Mouse (Mus musculus) myocyte (in vitro differentiated cells): ENCODE data around the gene Xbp1. TPM values are rescaled to one million over a fixed set of nuclear protein-coding genes. Genes with fewer than 3 reads are reported as not detected.

Experiments used
- H3K27me3 ChIP-seq: one replicate; pipeline ENCODE4 v1.6.1; 2011; ENCODE audit not compliant: control insufficient read depth, insufficient read depth, insufficient read length
- H3K36me3 ChIP-seq: one replicate; pipeline ENCODE4 v1.6.1; 2011; ENCODE audit not compliant: control insufficient read depth, insufficient read depth
- H3K4me2 ChIP-seq: one replicate; pipeline ENCODE4 v1.6.1; 2011; ENCODE audit warnings: low read depth, control low read depth
- H3K4me3 ChIP-seq: one replicate; pipeline ENCODE4 v1.5.1; 2011; ENCODE audit warnings: mild to moderate bottlenecking, control low read depth, moderate library complexity
- H3K79me2 ChIP-seq: one replicate; pipeline ENCODE4 v1.6.1; 2011; ENCODE audit not compliant: control insufficient read depth, insufficient read depth
- H3ac ChIP-seq: one replicate; pipeline ENCODE4 v1.6.1; 2011; ENCODE audit not compliant: control insufficient read depth, insufficient read length
- CEBPB ChIP-seq: IDR thresholded peaks from 2 replicates; pipeline ENCODE4 v1.6.1; 2011; ENCODE audit warnings: mild to moderate bottlenecking, moderate library complexity; ENCODE audit not compliant: poor library complexity, insufficient read depth, severe bottlenecking
- E2F4 ChIP-seq: IDR thresholded peaks from one replicate; pipeline ENCODE4 v1.6.1; 2011; ENCODE audit warnings: mild to moderate bottlenecking, control low read depth, moderate library complexity; ENCODE audit not compliant: insufficient read depth
- MAX ChIP-seq: IDR thresholded peaks from one replicate; pipeline ENCODE4 v1.6.1; 2011; ENCODE audit warnings: low read depth, mild to moderate bottlenecking, control low read depth
- MYOD1 ChIP-seq, 3 experiments: IDR thresholded peaks; one replicate each; pipeline ENCODE4 v1.6.1; 2011; ENCODE audit warnings: control low read depth in 2 of 3, low read depth in 2 of 3, mild to moderate bottlenecking in 2 of 3, moderate library complexity in 1 of 3; ENCODE audit not compliant: insufficient read length in 2 of 3, control insufficient read depth in 1 of 3
- MYOG ChIP-seq, 3 experiments: IDR thresholded peaks; one replicate each; pipeline ENCODE4 v1.6.1; 2011; ENCODE audit warnings: control low read depth in 2 of 3, low read depth in 2 of 3, mild to moderate bottlenecking in 2 of 3; ENCODE audit not compliant: insufficient read length in 2 of 3, control insufficient read depth in 1 of 3, insufficient read depth in 1 of 3
- POLR2A ChIP-seq: IDR thresholded peaks from one replicate; pipeline ENCODE4 v1.6.1; 2011; ENCODE audit warnings: low read depth, mild to moderate bottlenecking, control low read depth, moderate library complexity; ENCODE audit not compliant: insufficient read length
- POLR2AphosphoS2 ChIP-seq: IDR thresholded peaks from one replicate; pipeline ENCODE4 v1.6.1; 2011; ENCODE audit warnings: low read depth, control low read depth; ENCODE audit not compliant: insufficient read length
- REST ChIP-seq: IDR thresholded peaks from one replicate; pipeline ENCODE4 v1.6.1; 2011; ENCODE audit warnings: mild to moderate bottlenecking, control low read depth, moderate library complexity; ENCODE audit not compliant: insufficient read depth, insufficient read length
- SRF ChIP-seq: IDR thresholded peaks from one replicate; pipeline ENCODE4 v1.6.1; 2011; ENCODE audit warnings: low read depth; ENCODE audit not compliant: control insufficient read depth, insufficient read length
- TCF12 ChIP-seq: IDR thresholded peaks from one replicate; pipeline ENCODE4 v1.6.1; 2011; ENCODE audit warnings: mild to moderate bottlenecking, control low read depth; ENCODE audit not compliant: poor library complexity, insufficient read depth, severe bottlenecking
- TCF3 ChIP-seq: IDR thresholded peaks from one replicate; pipeline ENCODE4 v1.6.1; 2011; ENCODE audit warnings: low read depth, control low read depth; ENCODE audit not compliant: insufficient read length
- USF1 ChIP-seq: IDR thresholded peaks from one replicate; pipeline ENCODE4 v1.6.1; 2011; ENCODE audit warnings: low read depth, mild to moderate bottlenecking, control low read depth, moderate library complexity
- polyA plus RNA-seq: library from polyadenylated mRNA; unstranded; fragments of >200 nt; fragmentation: generic; extraction: Trizol; gene quantifications from one replicate; pipeline ENCODE4 v1.2.1, GENCODE M21; 2012; ENCODE audit warnings: missing spikeins

The Xbp1 gene
- polyA plus RNA-seq, 1 experiment = 102 TPM

DNA sequence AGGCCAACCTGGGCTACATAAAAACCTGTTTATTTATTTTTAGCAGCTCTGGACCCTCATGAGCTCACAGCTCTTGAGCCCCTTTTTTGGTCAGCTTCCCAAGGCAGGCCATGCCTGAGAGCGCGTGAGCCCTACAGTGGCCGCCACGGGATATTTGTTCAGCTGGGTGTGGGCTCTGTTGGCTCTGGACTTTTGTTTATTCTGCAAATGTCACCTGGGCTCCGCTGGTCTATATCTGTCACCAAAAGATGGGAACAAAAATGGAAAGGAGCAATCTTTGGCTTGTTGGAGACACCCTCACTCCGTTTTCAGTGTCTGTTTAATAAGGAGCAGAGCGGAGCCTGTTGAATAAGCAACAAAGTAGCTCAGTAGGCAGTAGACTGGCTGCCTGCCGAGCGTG lies 22.0 kb upstream of the Xbp1 start:
- no peaks in the 10 kb centered on the region for H3K36me3 ChIP-seq
- no peak overlapping the region for H3K4me2 ChIP-seq
- H3ac ChIP-seq = no peak overlapping the region
- H3K79me2 ChIP-seq = no peaks in the 10 kb centered on the region
- TF ChIP-seq TCF12 (no peak), CEBPB (no peak), POLR2AphosphoS2 (no peak), USF1 (no peak), TCF3 (no peak), E2F4 (no peak), SRF (no peak), MYOD1 (IDR thresholded peaks at IDR 0.05; ENCODE audit: control insufficient read depth in 1 of 3, insufficient read length in 2 of 3, low read depth in 2 of 3) (no peak)
- H3K4me3 ChIP-seq = no peak overlapping the region
- H3K27me3 ChIP-seq = no peaks in the 10 kb centered on the region

DNA sequence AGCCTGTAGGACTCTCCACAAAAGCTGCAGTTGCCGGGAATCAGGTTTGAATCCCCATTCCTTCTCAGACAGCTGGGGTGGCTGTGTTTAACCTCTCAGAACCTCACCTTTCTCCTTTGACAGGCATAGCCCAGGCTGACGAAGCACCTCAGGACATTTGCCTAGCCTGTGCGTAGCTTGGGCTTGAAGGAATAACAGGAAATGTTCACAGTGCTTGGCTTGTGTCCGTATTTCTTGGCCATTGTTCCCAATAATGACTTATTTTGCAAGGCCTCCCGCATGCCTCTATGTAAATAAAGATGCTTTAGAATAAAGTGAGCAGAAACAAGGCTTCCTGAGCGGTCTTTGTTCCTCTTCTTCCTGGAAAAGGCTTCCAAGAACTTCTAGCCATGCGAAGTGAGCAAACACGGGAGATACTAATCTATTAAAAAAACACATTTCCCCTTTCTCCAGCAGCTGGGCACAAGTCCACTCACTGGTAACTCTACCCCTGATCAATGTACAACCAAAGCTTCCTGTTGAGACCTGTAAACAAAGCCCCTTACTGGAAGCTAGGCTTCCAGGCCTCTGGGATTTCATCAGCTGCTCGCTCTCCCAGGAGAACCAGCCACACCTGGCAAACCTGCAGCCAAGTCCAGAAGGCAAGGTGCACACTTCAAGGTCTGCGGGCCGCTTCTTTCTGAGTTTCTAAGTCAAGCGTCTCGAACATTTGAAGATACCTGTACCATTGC lies 21.4 kb upstream of the Xbp1 start:
- H3ac ChIP-seq = no peak overlapping the region
- no peak for TF ChIP-seq CEBPB
- no peak for TF ChIP-seq POLR2A
- TF ChIP-seq REST = no peak
- TF ChIP-seq POLR2AphosphoS2 = no peak
- H3K4me2 ChIP-seq = no peak overlapping the region
- H3K79me2 ChIP-seq = no peaks in the 10 kb centered on the region
- H3K36me3 ChIP-seq = no peaks in the 10 kb centered on the region
- H3K4me3 ChIP-seq = no peak overlapping the region
- no peaks in the 10 kb centered on the region for H3K27me3 ChIP-seq

DNA sequence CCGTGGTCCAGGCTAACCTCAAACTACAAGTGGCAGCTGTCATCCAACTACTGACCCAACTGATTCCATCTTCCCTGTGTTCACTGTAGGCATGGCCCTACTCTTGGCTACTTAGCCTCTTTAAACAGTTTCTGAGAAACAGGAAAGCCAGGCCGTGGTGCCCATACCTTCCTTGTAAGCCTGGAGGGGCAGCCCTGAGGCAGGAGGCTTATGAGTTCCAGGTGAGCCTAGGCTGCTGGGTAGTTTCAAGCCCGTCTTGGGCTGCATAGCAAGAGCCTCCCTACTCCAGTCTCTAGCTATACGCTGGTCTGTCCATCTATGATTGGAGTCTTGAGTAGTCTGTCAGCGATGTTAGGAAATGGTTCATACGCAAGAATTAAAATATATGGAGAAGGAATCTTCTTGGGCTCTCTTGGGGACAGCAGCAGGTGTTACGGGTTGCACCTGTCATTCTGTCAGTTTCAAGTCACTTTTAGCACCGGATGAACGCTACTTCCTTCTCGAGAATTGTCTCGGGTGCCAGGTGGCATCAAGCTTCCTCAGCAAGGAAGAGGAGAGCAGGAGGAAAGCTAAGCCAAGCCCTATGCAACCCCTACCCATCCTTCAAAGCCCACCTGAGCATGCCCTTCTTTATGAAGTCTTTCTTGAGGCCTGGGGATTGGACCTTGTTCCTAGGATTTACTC lies 20.4 kb upstream of the Xbp1 start:
- Histone ChIP-seq H3K4me2 (no peak overlapping the region), H3K79me2 (no peaks in the 10 kb centered on the region), H3ac (no peak overlapping the region), H3K36me3 (no peaks in the 10 kb centered on the region), H3K27me3 (no peaks in the 10 kb centered on the region), H3K4me3 (no peak overlapping the region)
- no peak for TF ChIP-seq CEBPB

GRCm38 (mm10) chr11:5500903-5501741 lies 19.3 kb upstream of the Xbp1 start:
- H3K4me3 ChIP-seq = no peak overlapping the region

DNA sequence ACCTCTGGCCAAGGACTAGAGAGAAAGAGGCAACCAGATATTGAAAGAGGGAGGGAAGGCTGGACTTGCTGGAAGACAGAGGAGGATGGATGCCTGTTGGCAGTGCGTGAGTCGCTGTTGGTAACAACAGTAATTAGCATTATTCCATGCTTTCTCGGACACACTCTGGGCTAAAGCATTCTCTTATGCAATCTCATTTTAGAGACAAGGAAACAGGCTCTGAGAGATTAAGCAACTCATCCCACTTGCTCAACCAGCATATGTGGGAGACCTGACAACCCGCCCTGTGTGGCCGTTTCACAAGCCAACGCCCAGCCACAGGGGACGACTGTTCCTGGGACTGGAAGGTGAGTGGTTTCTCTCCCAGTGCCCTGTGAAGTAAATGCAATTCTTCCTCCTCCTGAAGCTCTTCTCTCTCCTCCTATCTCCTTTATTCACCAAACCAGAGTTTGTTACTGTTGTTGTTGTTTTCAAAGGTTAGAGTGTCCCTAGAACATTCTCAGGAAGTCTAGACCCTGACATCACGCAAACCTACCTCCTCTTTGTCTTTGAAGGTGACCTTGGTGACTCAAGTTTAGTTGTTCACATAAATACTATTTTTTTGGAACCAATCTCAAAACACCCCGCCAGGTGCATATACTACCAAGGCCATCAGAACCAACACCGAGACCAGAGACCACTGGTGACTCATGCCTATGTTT lies 18.0 kb upstream of the Xbp1 start:
- TF ChIP-seq MYOD1 (IDR thresholded peaks at IDR 0.05; ENCODE audit: control insufficient read depth in 1 of 3, insufficient read length in 2 of 3, low read depth in 2 of 3) = no peak
- TF ChIP-seq USF1 = no peak
- no peak for TF ChIP-seq POLR2A
- no peak for TF ChIP-seq MAX
- TF ChIP-seq TCF12 = no peak
- Histone ChIP-seq H3K27me3 (no peaks in the 10 kb centered on the region), H3K79me2 (no peaks in the 10 kb centered on the region), H3ac (no peak overlapping the region), H3K36me3 (no peaks in the 10 kb centered on the region), H3K4me3 (no peak overlapping the region), H3K4me2 (no peak overlapping the region)

More at GRCm38 (mm10) chr11:5500903-5501741, 19.3 kb upstream of the Xbp1 start:
- no peak for TF ChIP-seq CEBPB
- TF ChIP-seq MYOD1 (IDR thresholded peaks at IDR 0.05; ENCODE audit: control insufficient read depth in 1 of 3, insufficient read length in 2 of 3, low read depth in 2 of 3) = no peak
- TF ChIP-seq REST = no peak
- no peak for TF ChIP-seq POLR2A
- no peak for TF ChIP-seq E2F4
- no peak for TF ChIP-seq TCF3
- no peak for TF ChIP-seq POLR2AphosphoS2
- TF ChIP-seq SRF = no peak
- TF ChIP-seq MYOG (IDR thresholded peaks at IDR 0.05; ENCODE audit: control insufficient read depth in 1 of 3, insufficient read depth in 1 of 3, insufficient read length in 2 of 3, low read depth in 2 of 3) = no peak
- TF ChIP-seq TCF12 = no peak
- TF ChIP-seq MAX = no peak
- no peak for TF ChIP-seq USF1
- H3K27me3 ChIP-seq = no peaks in the 10 kb centered on the region
- H3K36me3 ChIP-seq = no peaks in the 10 kb centered on the region
- H3ac ChIP-seq = no peak overlapping the region
- H3K79me2 ChIP-seq = no peaks in the 10 kb centered on the region
- no peak overlapping the region for H3K4me2 ChIP-seq
